In genomic region chr13:101092033-101092742, GRCm38 (mm10) we compare ENCODE assay signal across 9 mouse cellular contexts.
DNase-seq lines count a peak whose midpoint lies in the region; ATAC-seq and TF ChIP-seq lines count a peak whose summit lies in the region.
"Had no signal": no experiment of that assay in that cellular context is flagged by ENCODE, and none has a peak within 500 bp of the region (broad histone marks: within the 10 kb centered on the region; RNA-seq: fewer than 3 reads in every experiment).

No protein-coding gene starts in this region.

- 0 out of 2 replicates have a peak overlapping the region, but pooled peaks have one; percentile 24 for H3K4me2 ChIP-seq in embryonic facial prominence, embryonic 14.5 days (ENCODE audit: low read depth, low read length)
- peak overlapping the region; percentile 30 for H3K4me2 ChIP-seq in forebrain, postnatal 0 days (ENCODE audit: low read depth)
- no peak overlapping the region for H3K4me2 ChIP-seq in kidney, embryonic 15.5 days
- H3K4me2 ChIP-seq in limb, embryonic 13.5 days (replicated peaks) = no peak overlapping the region
- H3K4me2 ChIP-seq: hindbrain, embryonic 15.5 days had no signal

- TF ChIP-seq CTCF in forebrain, postnatal 0 days (IDR thresholded peaks at IDR 0.05; ENCODE audit: low read depth) = no peak

- ATAC-seq in embryonic facial prominence, embryonic 14.5 days (ENCODE audit: low read depth) = peak; percentile 84; the same call in 1 of the 2 replicates
- peak; percentile 95 for ATAC-seq in forebrain, postnatal 0 days
- 0 out of 2 replicates have a peak, but pooled peaks have one; percentile 56 for ATAC-seq in kidney, embryonic 15.5 days (replicated peaks; ENCODE audit: low FRiP score)
- peak; percentile 40; the same call in 1 of the 2 replicates for ATAC-seq in limb, embryonic 13.5 days (ENCODE audit: low FRiP score, low read depth)
- no peak for ATAC-seq in inflammation-experienced regulatory T-cells, adult 6 months

- peak overlapping the region; percentile 48; the same call in 1 of the 2 replicates for H3K27ac ChIP-seq in embryonic facial prominence, embryonic 14.5 days (replicated peaks; ENCODE audit: low read depth, low read length)
- no peak overlapping the region for H3K27ac ChIP-seq in embryonic facial prominence, embryonic 10.5 days (replicated peaks)
- H3K27ac ChIP-seq in forebrain, postnatal 0 days (ENCODE audit: low read depth, low read length) = no peak overlapping the region
- H3K27ac ChIP-seq in kidney, embryonic 15.5 days = peak overlapping the region; percentile 32; the same call in 1 of the 2 replicates
- H3K27ac ChIP-seq in limb, embryonic 13.5 days = no peak overlapping the region
- H3K27ac ChIP-seq: hindbrain, embryonic 15.5 days had no signal

- DNase-seq in embryonic facial prominence, embryonic 14.5 days (ENCODE audit: low spot score) = peak; percentile 81
- DNase-seq in embryonic facial prominence, embryonic 10.5 days (ENCODE audit: low spot score) = no peak
- peak; percentile 61 for DNase-seq in adrenal gland, postnatal 10 days
- DNase-seq in forebrain, postnatal 0 days = peak; percentile 71
- DNase-seq in right cerebral cortex, postnatal 36 days (ENCODE audit: low spot score in 2 of 2) = peak; percentile 34 to 42

- no peaks in the 10 kb centered on the region for H3K9me3 ChIP-seq in embryonic facial prominence, embryonic 14.5 days (ENCODE audit: control insufficient read depth, low read length)
- H3K9me3 ChIP-seq in embryonic facial prominence, embryonic 10.5 days = no peaks in the 10 kb centered on the region
- no peaks in the 10 kb centered on the region for H3K9me3 ChIP-seq in forebrain, postnatal 0 days (ENCODE audit: low read length)
- H3K9me3 ChIP-seq in kidney, embryonic 15.5 days (replicated peaks) = no peaks in the 10 kb centered on the region
- no peaks in the 10 kb centered on the region for H3K9me3 ChIP-seq in limb, embryonic 13.5 days
- H3K9me3 ChIP-seq: hindbrain, embryonic 15.5 days had no signal

- 56% methylated on average over 18 of the region's 18 CpGs for WGBS in embryonic facial prominence, embryonic 14.5 days
- WGBS in embryonic facial prominence, embryonic 10.5 days = 86% methylated on average over 18 of the region's 18 CpGs
- 42% methylated on average over 18 of the region's 18 CpGs for WGBS in forebrain, postnatal 0 days
- 64% methylated on average over 18 of the region's 18 CpGs for WGBS in kidney, embryonic 15.5 days
- WGBS in limb, embryonic 13.5 days = 58% methylated on average over 18 of the region's 18 CpGs

- H3K4me3 ChIP-seq in embryonic facial prominence, embryonic 14.5 days (ENCODE audit: low read depth, low read length) = no peak overlapping the region
- H3K4me3 ChIP-seq in embryonic facial prominence, embryonic 10.5 days = no peak overlapping the region
- H3K4me3 ChIP-seq in forebrain, postnatal 0 days (ENCODE audit: low read depth, low read length) = peak overlapping the region; percentile 9; the same call in 1 of the 2 replicates
- H3K4me3 ChIP-seq in kidney, embryonic 15.5 days (replicated peaks) = no peak overlapping the region
- H3K4me3 ChIP-seq in limb, embryonic 13.5 days = no peak overlapping the region
- H3K4me3 ChIP-seq: hindbrain, embryonic 15.5 days had no signal

- H3K9ac ChIP-seq in embryonic facial prominence, embryonic 14.5 days (ENCODE audit: low read depth, low read length) = no peak overlapping the region
- H3K9ac ChIP-seq in forebrain, postnatal 0 days = no peak overlapping the region
- H3K9ac ChIP-seq in kidney, embryonic 15.5 days = no peak overlapping the region
- no peak overlapping the region for H3K9ac ChIP-seq in limb, embryonic 13.5 days
- H3K9ac ChIP-seq: hindbrain, embryonic 15.5 days had no signal

- peaks cover 4% of the 10 kb centered on the region; the same call in 1 of the 2 replicates for H3K4me1 ChIP-seq in embryonic facial prominence, embryonic 14.5 days (ENCODE audit: control insufficient read depth, insufficient read depth, low read length)
- H3K4me1 ChIP-seq in embryonic facial prominence, embryonic 10.5 days = no peaks in the 10 kb centered on the region
- no peaks in the 10 kb centered on the region for H3K4me1 ChIP-seq in forebrain, postnatal 0 days (ENCODE audit: insufficient read depth)
- H3K4me1 ChIP-seq in kidney, embryonic 15.5 days = no peaks in the 10 kb centered on the region
- H3K4me1 ChIP-seq in limb, embryonic 13.5 days = no peaks in the 10 kb centered on the region; the same call in 1 of the 2 replicates
- H3K4me1 ChIP-seq: hindbrain, embryonic 15.5 days had no signal

- H3K36me3 ChIP-seq in embryonic facial prominence, embryonic 14.5 days (ENCODE audit: control insufficient read depth, insufficient read depth, low read length) = no peaks in the 10 kb centered on the region
- H3K36me3 ChIP-seq in embryonic facial prominence, embryonic 10.5 days (replicated peaks) = no peaks in the 10 kb centered on the region
- no peaks in the 10 kb centered on the region for H3K36me3 ChIP-seq in forebrain, postnatal 0 days (ENCODE audit: insufficient read depth)
- no peaks in the 10 kb centered on the region for H3K36me3 ChIP-seq in kidney, embryonic 15.5 days
- H3K36me3 ChIP-seq in limb, embryonic 13.5 days = no peaks in the 10 kb centered on the region
- H3K36me3 ChIP-seq: hindbrain, embryonic 15.5 days had no signal

- H3K27me3 ChIP-seq in embryonic facial prominence, embryonic 14.5 days (replicated peaks; ENCODE audit: control insufficient read depth, insufficient read depth, low read length) = no peaks in the 10 kb centered on the region
- H3K27me3 ChIP-seq in embryonic facial prominence, embryonic 10.5 days (replicated peaks; ENCODE audit: low read depth, poor library complexity, severe bottlenecking) = no peaks in the 10 kb centered on the region
- H3K27me3 ChIP-seq in forebrain, postnatal 0 days (ENCODE audit: insufficient read depth, low read length) = no peaks in the 10 kb centered on the region
- no peaks in the 10 kb centered on the region for H3K27me3 ChIP-seq in kidney, embryonic 15.5 days
- no peaks in the 10 kb centered on the region for H3K27me3 ChIP-seq in limb, embryonic 13.5 days
- H3K27me3 ChIP-seq: hindbrain, embryonic 15.5 days had no signal

Comparison
In these comparisons a context has a peak if more than half of its experiments do, and no peak if none do; other contexts are left out.
1. H3K27ac ChIP-seq: peak in embryonic facial prominence, embryonic 14.5 days (single experiment) and kidney, embryonic 15.5 days (single experiment); none in embryonic facial prominence, embryonic 10.5 days (single experiment), forebrain, postnatal 0 days (single experiment) and limb, embryonic 13.5 days (single experiment).
2. H3K4me2 ChIP-seq: peak in embryonic facial prominence, embryonic 14.5 days (single experiment) and forebrain, postnatal 0 days (single experiment); none in kidney, embryonic 15.5 days (single experiment) and limb, embryonic 13.5 days (single experiment).